Mouse (Mus musculus): ENCODE measurements at regions not wholly inside any gene's neighbourhood (a gene's known extent, or its start where the extent isn't known, plus 50 kb on each side); places are given as distances from the start of the nearest gene placed in this dataset.

DNA sequence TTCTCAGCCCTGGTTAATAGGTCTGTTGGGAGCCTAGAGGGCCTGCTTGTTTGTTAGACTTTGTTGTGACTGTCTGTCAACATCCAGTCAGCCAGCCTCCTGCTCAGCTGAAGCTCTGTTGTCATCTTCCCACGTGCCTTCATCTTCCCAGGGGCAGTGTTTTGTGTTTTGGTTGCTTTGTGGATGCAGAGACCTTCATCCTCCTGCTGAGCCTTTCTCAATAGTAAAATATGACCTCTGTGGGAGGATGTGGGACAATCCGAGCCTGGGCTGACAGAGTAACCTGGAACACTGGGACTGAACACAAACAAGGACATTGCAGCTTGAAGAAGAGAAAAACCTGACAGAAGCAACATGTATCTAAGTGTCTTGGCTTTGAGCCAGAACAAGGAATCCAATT lies 168.7 kb upstream of the Prdm1 start:
- no peak overlapping the region for H3K4me2 ChIP-seq (ENCODE audit: low read depth, low read length, severe bottlenecking)
- no peaks in the 10 kb centered on the region for H3K36me3 ChIP-seq (ENCODE audit: control insufficient read depth, insufficient read depth, low read length)
- H3K4me3 ChIP-seq (ENCODE audit: low read depth, low read length), result no peak overlapping the region
- ATAC-seq (replicated peaks; ENCODE audit: low FRiP score) (no peak), DNase-seq (ENCODE audit: low spot score) (no peak)
- no peaks in the 10 kb centered on the region for H3K27me3 ChIP-seq (ENCODE audit: control insufficient read depth, insufficient read depth, low read length)
- no peak overlapping the region for H3K27ac ChIP-seq (ENCODE audit: low read depth, low read length)
- no peaks in the 10 kb centered on the region for H3K9me3 ChIP-seq (ENCODE audit: control insufficient read depth, low read length)
- no peaks in the 10 kb centered on the region for H3K4me1 ChIP-seq (replicated peaks; ENCODE audit: control insufficient read depth, insufficient read depth, low read length)
- 20% methylated on average over 2 of the region's 2 CpGs for WGBS
- H3K9ac ChIP-seq (ENCODE audit: low read length), result no peak overlapping the region

- Histone ChIP-seq H3K4me3 (ENCODE audit: low read depth, low read length) (no peak overlapping the region), H3K27me3 (ENCODE audit: control insufficient read depth, insufficient read depth, low read length) (no peaks in the 10 kb centered on the region), H3K27ac (ENCODE audit: low read depth, low read length) (no peak overlapping the region), H3K4me2 (ENCODE audit: low read depth, low read length, severe bottlenecking) (no peak overlapping the region), H3K4me1 (replicated peaks; ENCODE audit: control insufficient read depth, insufficient read depth, low read length) (no peaks in the 10 kb centered on the region), H3K9me3 (ENCODE audit: control insufficient read depth, low read length) (no peaks in the 10 kb centered on the region), H3K36me3 (ENCODE audit: control insufficient read depth, insufficient read depth, low read length) (no peaks in the 10 kb centered on the region), H3K9ac (ENCODE audit: low read length) (no peak overlapping the region)
- DNase-seq (ENCODE audit: low spot score) (no peak), ATAC-seq (replicated peaks; ENCODE audit: low FRiP score) (no peak)
- WGBS, result 86% methylated on average over 15 of the region's 15 CpGs
These were observed 163.5 kb upstream of the Prdm1 start for GRCm38 (mm10) chr10:44691590-44692327.

- H3K27me3 ChIP-seq (ENCODE audit: control insufficient read depth, insufficient read depth, low read length), result no peaks in the 10 kb centered on the region
- H3K9me3 ChIP-seq (ENCODE audit: control insufficient read depth, low read length), result no peaks in the 10 kb centered on the region
- H3K9ac ChIP-seq (ENCODE audit: low read length), result no peak overlapping the region
- H3K4me3 ChIP-seq (ENCODE audit: low read depth, low read length), result no peak overlapping the region
- DNase-seq (ENCODE audit: low spot score), result no peak
- no peak overlapping the region for H3K4me2 ChIP-seq (ENCODE audit: low read depth, low read length, severe bottlenecking)
- H3K4me1 ChIP-seq (replicated peaks; ENCODE audit: control insufficient read depth, insufficient read depth, low read length), result no peaks in the 10 kb centered on the region
- H3K27ac ChIP-seq (ENCODE audit: low read depth, low read length), result no peak overlapping the region
- ATAC-seq (replicated peaks; ENCODE audit: low FRiP score), result no peak
- WGBS, result 90% methylated on average over 3 of the region's 3 CpGs
- no peaks in the 10 kb centered on the region for H3K36me3 ChIP-seq (ENCODE audit: control insufficient read depth, insufficient read depth, low read length)
These were observed 160.3 kb upstream of the Prdm1 start for GRCm38 (mm10) chr10:44688555-44688954.

DNA sequence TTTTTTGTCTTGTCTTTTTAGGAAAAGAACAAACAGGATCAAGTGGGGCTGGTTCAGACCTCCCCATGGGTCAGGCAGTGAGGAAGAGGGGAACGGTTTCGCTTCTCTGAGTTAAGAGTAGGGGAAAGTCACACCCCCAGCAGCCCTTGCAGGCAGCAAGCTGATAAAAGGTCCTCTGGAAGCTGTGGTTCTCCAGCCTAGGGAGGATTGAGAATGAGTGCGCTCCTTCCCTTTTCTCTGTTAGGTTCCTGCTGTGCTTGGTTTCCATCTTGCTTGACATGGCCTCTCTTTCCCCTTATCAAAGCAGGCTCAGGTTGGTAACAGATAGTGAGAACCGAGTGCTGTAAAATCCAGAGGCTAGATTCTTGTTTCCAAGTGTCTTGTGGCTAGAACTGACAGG lies 157.8 kb upstream of the Prdm1 start:
- no peak for ATAC-seq (replicated peaks; ENCODE audit: low FRiP score)
- Histone ChIP-seq H3K9me3 (ENCODE audit: control insufficient read depth, low read length) (no peaks in the 10 kb centered on the region), H3K9ac (ENCODE audit: low read length) (no peak overlapping the region), H3K27ac (ENCODE audit: low read depth, low read length) (no peak overlapping the region), H3K27me3 (ENCODE audit: control insufficient read depth, insufficient read depth, low read length) (no peaks in the 10 kb centered on the region), H3K36me3 (ENCODE audit: control insufficient read depth, insufficient read depth, low read length) (no peaks in the 10 kb centered on the region), H3K4me2 (ENCODE audit: low read depth, low read length, severe bottlenecking) (no peak overlapping the region), H3K4me3 (ENCODE audit: low read depth, low read length) (no peak overlapping the region), H3K4me1 (replicated peaks; ENCODE audit: control insufficient read depth, insufficient read depth, low read length) (no peaks in the 10 kb centered on the region)
- no peak for DNase-seq (ENCODE audit: low spot score)
- WGBS, result 82% methylated on average over 4 of the region's 4 CpGs

- no peaks in the 10 kb centered on the region for H3K36me3 ChIP-seq (ENCODE audit: control insufficient read depth, insufficient read depth, low read length)
- H3K9me3 ChIP-seq (ENCODE audit: control insufficient read depth, low read length), result no peaks in the 10 kb centered on the region
- no peaks in the 10 kb centered on the region for H3K4me1 ChIP-seq (replicated peaks; ENCODE audit: control insufficient read depth, insufficient read depth, low read length)
- no peak overlapping the region for H3K4me3 ChIP-seq (ENCODE audit: low read depth, low read length)
- 68% methylated on average over 3 of the region's 3 CpGs for WGBS
- no peak overlapping the region for H3K9ac ChIP-seq (ENCODE audit: low read length)
- no peak overlapping the region for H3K27ac ChIP-seq (ENCODE audit: low read depth, low read length)
- H3K4me2 ChIP-seq (ENCODE audit: low read depth, low read length, severe bottlenecking), result no peak overlapping the region
- H3K27me3 ChIP-seq (ENCODE audit: control insufficient read depth, insufficient read depth, low read length), result no peaks in the 10 kb centered on the region
- no peak for ATAC-seq (replicated peaks; ENCODE audit: low FRiP score)
- DNase-seq (ENCODE audit: low spot score), result no peak
These were observed 156.9 kb upstream of the Prdm1 start for GRCm38 (mm10) chr10:44685215-44685614.

- no peak overlapping the region for H3K4me3 ChIP-seq (ENCODE audit: low read depth, low read length)
- H3K9me3 ChIP-seq (ENCODE audit: control insufficient read depth, low read length), result no peaks in the 10 kb centered on the region
- no peaks in the 10 kb centered on the region for H3K36me3 ChIP-seq (ENCODE audit: control insufficient read depth, insufficient read depth, low read length)
- WGBS, result 91% methylated on average over 3 of the region's 3 CpGs
- no peak for ATAC-seq (replicated peaks; ENCODE audit: low FRiP score)
- H3K4me1 ChIP-seq (replicated peaks; ENCODE audit: control insufficient read depth, insufficient read depth, low read length), result no peaks in the 10 kb centered on the region
- H3K9ac ChIP-seq (ENCODE audit: low read length), result no peak overlapping the region
- H3K27ac ChIP-seq (ENCODE audit: low read depth, low read length), result no peak overlapping the region
- no peak for DNase-seq (ENCODE audit: low spot score)
- H3K27me3 ChIP-seq (ENCODE audit: control insufficient read depth, insufficient read depth, low read length), result no peaks in the 10 kb centered on the region
- H3K4me2 ChIP-seq (ENCODE audit: low read depth, low read length, severe bottlenecking), result no peak overlapping the region
These were observed 148.2 kb upstream of the Prdm1 start for GRCm38 (mm10) chr10:44676506-44676905.

DNA sequence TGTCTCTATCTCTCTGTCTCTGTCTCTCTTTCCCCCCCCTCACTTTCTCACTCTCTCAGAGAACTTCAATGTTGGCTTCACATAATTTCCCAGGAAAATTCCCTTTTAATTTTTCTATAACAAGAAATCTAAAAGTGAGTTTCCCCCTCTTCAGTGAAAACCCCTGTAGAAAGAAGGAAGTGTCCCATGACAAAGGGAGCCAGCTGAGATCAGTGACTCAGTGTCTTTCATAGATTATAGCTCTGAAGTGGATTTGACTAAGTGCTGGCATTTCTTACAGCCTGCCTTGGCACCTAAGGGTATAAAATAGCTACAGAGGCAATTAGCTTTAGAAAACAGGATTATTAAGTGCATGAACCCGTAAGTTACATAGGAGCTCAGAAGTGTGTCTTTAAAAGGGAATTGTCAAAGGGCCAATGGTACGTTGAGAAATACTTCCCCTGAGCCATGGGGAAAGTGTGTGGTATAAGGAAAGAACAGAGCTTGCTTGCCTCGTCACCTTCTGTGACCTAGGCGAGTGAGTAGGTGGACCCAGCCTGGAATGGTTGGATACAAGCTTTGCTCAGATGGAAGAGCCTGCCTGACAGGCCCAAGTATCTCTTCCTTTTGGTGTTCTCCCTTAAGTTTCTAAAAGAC lies 137.3 kb upstream of the Prdm1 start:
- no peak for ATAC-seq (replicated peaks; ENCODE audit: low FRiP score)
- no peak for DNase-seq (ENCODE audit: low spot score)
- H3K9me3 ChIP-seq (ENCODE audit: control insufficient read depth, low read length), result no peaks in the 10 kb centered on the region
- no peaks in the 10 kb centered on the region for H3K36me3 ChIP-seq (ENCODE audit: control insufficient read depth, insufficient read depth, low read length)
- H3K9ac ChIP-seq (ENCODE audit: low read length), result no peak overlapping the region
- no peak overlapping the region for H3K4me2 ChIP-seq (ENCODE audit: low read depth, low read length, severe bottlenecking)
- no peak overlapping the region for H3K4me3 ChIP-seq (ENCODE audit: low read depth, low read length)
- no peaks in the 10 kb centered on the region for H3K27me3 ChIP-seq (ENCODE audit: control insufficient read depth, insufficient read depth, low read length)
- H3K4me1 ChIP-seq (replicated peaks; ENCODE audit: control insufficient read depth, insufficient read depth, low read length), result no peaks in the 10 kb centered on the region
- no peak overlapping the region for H3K27ac ChIP-seq (ENCODE audit: low read depth, low read length)
- WGBS, result 75% methylated on average over 4 of the region's 4 CpGs

- Histone ChIP-seq H3K9ac (ENCODE audit: low read length) (no peak overlapping the region), H3K36me3 (ENCODE audit: control insufficient read depth, insufficient read depth, low read length) (no peaks in the 10 kb centered on the region), H3K4me2 (ENCODE audit: low read depth, low read length, severe bottlenecking) (no peak overlapping the region), H3K4me3 (ENCODE audit: low read depth, low read length) (no peak overlapping the region), H3K4me1 (replicated peaks; ENCODE audit: control insufficient read depth, insufficient read depth, low read length) (no peaks in the 10 kb centered on the region), H3K9me3 (ENCODE audit: control insufficient read depth, low read length) (no peaks in the 10 kb centered on the region), H3K27ac (ENCODE audit: low read depth, low read length) (no peak overlapping the region), H3K27me3 (ENCODE audit: control insufficient read depth, insufficient read depth, low read length) (no peaks in the 10 kb centered on the region)
- DNase-seq (ENCODE audit: low spot score) (no peak), ATAC-seq (replicated peaks; ENCODE audit: low FRiP score) (no peak)
- 88% methylated on average over 3 of the region's 3 CpGs for WGBS
These were observed 131.2 kb upstream of the Prdm1 start for GRCm38 (mm10) chr10:44659499-44659898.

DNA sequence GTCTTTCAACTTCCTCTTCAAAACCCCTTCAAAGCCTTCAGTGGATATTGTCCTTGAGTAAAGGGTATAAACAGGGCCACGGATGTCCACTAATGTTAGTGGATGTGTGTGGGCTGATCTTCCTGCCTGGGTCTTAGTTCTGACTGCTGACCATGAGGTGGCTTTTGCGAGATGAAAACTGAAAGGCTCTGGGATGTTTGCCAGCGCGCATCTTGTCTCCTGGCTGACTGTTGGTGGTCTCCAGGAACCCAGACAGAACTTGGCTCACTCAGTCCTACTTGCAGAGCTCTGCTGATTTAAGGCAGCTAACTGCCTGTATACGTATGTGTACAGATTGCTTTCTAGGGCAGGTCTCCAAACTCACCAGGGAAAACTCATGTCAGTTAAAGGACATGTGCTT lies 125.5 kb upstream of the Prdm1 start:
- H3K9ac ChIP-seq (ENCODE audit: low read length), result no peak overlapping the region
- DNase-seq (ENCODE audit: low spot score), result no peak
- ATAC-seq (replicated peaks; ENCODE audit: low FRiP score), result no peak
- no peaks in the 10 kb centered on the region for H3K9me3 ChIP-seq (ENCODE audit: control insufficient read depth, low read length)
- 87% methylated on average over 5 of the region's 5 CpGs for WGBS
- H3K27me3 ChIP-seq (ENCODE audit: control insufficient read depth, insufficient read depth, low read length), result no peaks in the 10 kb centered on the region
- no peak overlapping the region for H3K4me2 ChIP-seq (ENCODE audit: low read depth, low read length, severe bottlenecking)
- H3K36me3 ChIP-seq (ENCODE audit: control insufficient read depth, insufficient read depth, low read length), result no peaks in the 10 kb centered on the region
- H3K4me3 ChIP-seq (ENCODE audit: low read depth, low read length), result no peak overlapping the region
- no peaks in the 10 kb centered on the region for H3K4me1 ChIP-seq (replicated peaks; ENCODE audit: control insufficient read depth, insufficient read depth, low read length)
- H3K27ac ChIP-seq (ENCODE audit: low read depth, low read length), result no peak overlapping the region

All from forebrain, embryonic 11.5 days (tissue).